Mouse (Mus musculus): ENCODE measurements at regions not wholly inside any gene's neighbourhood (a gene's known extent, or its start where the extent isn't known, plus 50 kb on each side); places are given as distances from the start of the nearest gene placed in this dataset.

GRCm38 (mm10) chr14:28660872-28661588, 156.5 kb downstream of the Wnt5a start:
- Histone ChIP-seq H3K27ac (ENCODE audit: insufficient read depth, low read length) (no peak overlapping the region), H3K4me1 (ENCODE audit: control insufficient read depth, insufficient read depth, low read length) (peaks cover 3% of the 10 kb centered on the region), H3K4me3 (replicated peaks; ENCODE audit: insufficient read depth, low read depth, low read length) (no peak overlapping the region), H3K27me3 (ENCODE audit: control insufficient read depth, insufficient read depth, low read length) (no peaks in the 10 kb centered on the region; the same call in 1 of the 2 replicates)
- WGBS, result 9% methylated on average over 5 of the region's 5 CpGs
- DNase-seq, result peak; percentile 75 to 86
- no peak for TF ChIP-seq POLR2A (IDR thresholded peaks at IDR 0.05; ENCODE audit: borderline replicate concordance, insufficient read depth, low read length)
- no peak for TF ChIP-seq CTCF (IDR thresholded peaks at IDR 0.05; ENCODE audit: borderline replicate concordance, insufficient read depth, low read depth, low read length)

- peaks cover 3% of the 10 kb centered on the region; the same call in 1 of the 2 replicates for H3K4me1 ChIP-seq (ENCODE audit: control insufficient read depth, insufficient read depth, low read length)
- no peak overlapping the region for H3K4me3 ChIP-seq (replicated peaks; ENCODE audit: insufficient read depth, low read depth, low read length)
- no peaks in the 10 kb centered on the region; the same call in 1 of the 2 replicates for H3K27me3 ChIP-seq (ENCODE audit: control insufficient read depth, insufficient read depth, low read length)
- no peak overlapping the region for H3K27ac ChIP-seq (ENCODE audit: insufficient read depth, low read length)
- no peak for DNase-seq
- TF ChIP-seq POLR2A (IDR thresholded peaks at IDR 0.05; ENCODE audit: borderline replicate concordance, insufficient read depth, low read length) (no peak), CTCF (IDR thresholded peaks at IDR 0.05; ENCODE audit: borderline replicate concordance, insufficient read depth, low read depth, low read length) (no peak)
- 93% methylated on average over 1 of the region's 1 CpGs for WGBS
Observed at GRCm38 (mm10) chr14:28663316-28663715, 158.8 kb downstream of the Wnt5a start.

DNA sequence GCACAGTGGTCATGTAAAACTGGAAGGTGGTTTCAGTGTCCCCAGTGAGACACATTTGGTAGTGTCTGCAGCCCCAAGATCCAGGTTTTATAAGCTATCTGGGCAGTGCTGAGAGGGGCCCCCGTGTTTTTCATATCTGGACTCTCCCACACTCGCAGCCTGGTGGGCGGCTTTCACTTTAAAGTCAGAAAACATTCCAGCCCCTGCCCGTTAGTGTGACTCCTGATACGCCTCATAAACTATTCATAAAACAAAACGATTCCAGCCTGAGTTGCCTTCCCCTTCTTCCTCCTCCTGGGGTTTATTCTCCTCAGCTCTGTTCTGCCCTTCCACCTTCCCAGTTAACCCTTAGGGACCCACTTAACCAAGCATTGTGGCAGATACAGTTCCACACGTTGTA, 159.6 kb downstream of the Wnt5a start:
- Histone ChIP-seq H3K27me3 (ENCODE audit: control insufficient read depth, insufficient read depth, low read length) (no peaks in the 10 kb centered on the region; the same call in 1 of the 2 replicates), H3K4me3 (replicated peaks; ENCODE audit: insufficient read depth, low read depth, low read length) (no peak overlapping the region), H3K4me1 (ENCODE audit: control insufficient read depth, insufficient read depth, low read length) (peaks cover 3% of the 10 kb centered on the region; the same call in 1 of the 2 replicates), H3K27ac (ENCODE audit: insufficient read depth, low read length) (no peak overlapping the region)
- 62% methylated on average over 7 of the region's 7 CpGs for WGBS
- no peak for DNase-seq
- no peak for TF ChIP-seq CTCF (IDR thresholded peaks at IDR 0.05; ENCODE audit: borderline replicate concordance, insufficient read depth, low read depth, low read length)
- no peak for TF ChIP-seq POLR2A (IDR thresholded peaks at IDR 0.05; ENCODE audit: borderline replicate concordance, insufficient read depth, low read length)

DNA sequence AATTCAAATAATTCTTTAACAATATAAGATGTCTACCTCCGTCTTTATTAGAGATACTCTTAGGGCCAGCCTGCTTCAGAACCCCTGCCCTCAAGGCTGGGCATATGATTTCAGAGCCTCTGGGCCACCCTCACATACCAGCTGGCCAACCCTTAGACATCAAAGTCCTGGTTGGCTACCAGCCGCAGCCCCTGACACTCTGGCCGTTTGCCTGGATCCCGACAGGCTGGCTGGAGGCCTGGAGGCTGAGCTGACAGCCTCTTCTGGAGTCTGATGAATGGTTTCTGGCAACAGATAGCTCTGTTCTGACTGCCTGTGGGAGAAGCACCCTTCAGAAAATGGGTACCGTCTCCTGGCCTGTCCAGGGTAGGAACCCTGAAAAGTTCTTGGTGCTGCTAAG, 170.9 kb downstream of the Wnt5a start:
- Histone ChIP-seq H3K27ac (ENCODE audit: insufficient read depth, low read length) (no peak overlapping the region), H3K4me3 (replicated peaks; ENCODE audit: insufficient read depth, low read depth, low read length) (no peak overlapping the region), H3K4me1 (ENCODE audit: control insufficient read depth, insufficient read depth, low read length) (no peaks in the 10 kb centered on the region), H3K27me3 (ENCODE audit: control insufficient read depth, insufficient read depth, low read length) (no peaks in the 10 kb centered on the region; the same call in 1 of the 2 replicates)
- TF ChIP-seq POLR2A (IDR thresholded peaks at IDR 0.05; ENCODE audit: borderline replicate concordance, insufficient read depth, low read length) (no peak), CTCF (IDR thresholded peaks at IDR 0.05; ENCODE audit: borderline replicate concordance, insufficient read depth, low read depth, low read length) (no peak)
- DNase-seq, result peak; percentile 85 to 90
- WGBS, result 10% methylated on average over 5 of the region's 5 CpGs

DNA sequence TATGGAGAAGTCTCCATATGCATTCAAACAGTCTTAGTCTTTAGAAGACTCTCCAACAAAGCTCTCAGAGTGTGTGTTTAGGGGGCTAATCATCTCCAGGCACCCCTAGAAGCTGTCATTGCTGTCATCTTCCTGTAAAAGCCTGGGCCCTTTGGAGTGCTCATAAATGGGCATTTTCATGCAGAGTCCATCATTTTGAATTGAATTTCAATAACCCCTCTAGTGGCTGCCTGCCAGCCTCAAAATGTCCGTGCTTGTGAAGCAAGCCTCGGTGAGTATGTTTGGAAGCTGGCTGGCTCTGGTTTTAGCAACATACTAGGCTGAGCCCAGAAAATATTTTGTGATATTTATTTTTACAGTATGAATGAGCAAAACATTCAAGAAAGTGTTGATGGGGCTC, 195.2 kb downstream of the Wnt5a start:
- WGBS, result 36% methylated on average over 2 of the region's 2 CpGs
- peak in 1 of 2 experiments; percentile 6 for DNase-seq
- TF ChIP-seq CTCF (IDR thresholded peaks at IDR 0.05; ENCODE audit: borderline replicate concordance, insufficient read depth, low read depth, low read length) (no peak), POLR2A (IDR thresholded peaks at IDR 0.05; ENCODE audit: borderline replicate concordance, insufficient read depth, low read length) (no peak)
- H3K27me3 ChIP-seq (ENCODE audit: control insufficient read depth, insufficient read depth, low read length), result no peaks in the 10 kb centered on the region
- no peak overlapping the region for H3K27ac ChIP-seq (ENCODE audit: insufficient read depth, low read length)
- no peak overlapping the region for H3K4me3 ChIP-seq (replicated peaks; ENCODE audit: insufficient read depth, low read depth, low read length)
- H3K4me1 ChIP-seq (ENCODE audit: control insufficient read depth, insufficient read depth, low read length), result no peaks in the 10 kb centered on the region

GRCm38 (mm10) chr14:28704729-28705128, 200.2 kb downstream of the Wnt5a start:
- Histone ChIP-seq H3K4me1 (ENCODE audit: control insufficient read depth, insufficient read depth, low read length) (no peaks in the 10 kb centered on the region), H3K27me3 (ENCODE audit: control insufficient read depth, insufficient read depth, low read length) (no peaks in the 10 kb centered on the region), H3K4me3 (replicated peaks; ENCODE audit: insufficient read depth, low read depth, low read length) (no peak overlapping the region), H3K27ac (ENCODE audit: insufficient read depth, low read length) (no peak overlapping the region)
- no peak for DNase-seq
- 97% methylated on average over 5 of the region's 5 CpGs for whole genome bisulfite sequencing
- TF ChIP-seq POLR2A (IDR thresholded peaks at IDR 0.05; ENCODE audit: borderline replicate concordance, insufficient read depth, low read length) (no peak), CTCF (IDR thresholded peaks at IDR 0.05; ENCODE audit: borderline replicate concordance, insufficient read depth, low read depth, low read length) (no peak)

DNA sequence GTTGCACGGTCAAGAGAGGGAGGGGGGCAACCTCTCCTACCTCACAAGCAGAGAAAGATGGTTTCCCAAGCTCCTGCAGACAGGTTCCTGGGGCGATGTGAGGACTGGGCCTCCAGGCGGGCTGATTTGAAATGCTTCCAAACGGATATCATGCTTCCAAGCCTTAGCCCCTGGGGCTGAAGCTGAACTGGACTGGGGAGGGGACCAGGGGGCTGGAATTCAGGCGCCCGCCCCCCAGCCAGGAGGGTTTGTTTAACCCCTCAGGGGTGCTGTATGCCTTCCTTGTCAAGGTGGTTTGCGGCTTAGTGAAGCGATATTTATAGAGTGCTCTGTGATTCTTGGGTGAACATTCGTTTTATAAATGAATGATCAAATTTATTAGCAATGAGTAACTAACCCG, 210.0 kb downstream of the Wnt5a start:
- H3K27ac ChIP-seq (ENCODE audit: insufficient read depth, low read length), result no peak overlapping the region
- H3K27me3 ChIP-seq (ENCODE audit: control insufficient read depth, insufficient read depth, low read length), result no peaks in the 10 kb centered on the region
- H3K4me1 ChIP-seq (ENCODE audit: control insufficient read depth, insufficient read depth, low read length), result no peaks in the 10 kb centered on the region
- WGBS, result 63% methylated on average over 10 of the region's 10 CpGs
- DNase-seq, result no peak
- no peak for TF ChIP-seq POLR2A (IDR thresholded peaks at IDR 0.05; ENCODE audit: borderline replicate concordance, insufficient read depth, low read length)
- no peak for TF ChIP-seq CTCF (IDR thresholded peaks at IDR 0.05; ENCODE audit: borderline replicate concordance, insufficient read depth, low read depth, low read length)
- no peak overlapping the region for H3K4me3 ChIP-seq (replicated peaks; ENCODE audit: insufficient read depth, low read depth, low read length)

- 94% methylated on average over 3 of the region's 3 CpGs for WGBS
- Histone ChIP-seq H3K4me3 (replicated peaks; ENCODE audit: insufficient read depth, low read depth, low read length) (no peak overlapping the region), H3K4me1 (ENCODE audit: control insufficient read depth, insufficient read depth, low read length) (no peaks in the 10 kb centered on the region), H3K27me3 (ENCODE audit: control insufficient read depth, insufficient read depth, low read length) (no peaks in the 10 kb centered on the region), H3K27ac (ENCODE audit: insufficient read depth, low read length) (no peak overlapping the region)
- DNase-seq, result no peak
- TF ChIP-seq POLR2A (IDR thresholded peaks at IDR 0.05; ENCODE audit: borderline replicate concordance, insufficient read depth, low read length) (no peak), CTCF (IDR thresholded peaks at IDR 0.05; ENCODE audit: borderline replicate concordance, insufficient read depth, low read depth, low read length) (no peak)
Observed at GRCm38 (mm10) chr14:28720545-28720944, 216.0 kb downstream of the Wnt5a start.

All from cerebellum, adult 2 months (tissue).